Mouse (Mus musculus): ENCODE measurements around the gene Gm26992. TPM values are rescaled to one million over a fixed set of nuclear protein-coding genes. Genes with fewer than 3 reads are reported as not detected.

Gm26992 gene
- polyA plus RNA-seq, 1 experiment from 2014 or later, result not detected

GRCm38 (mm10) chrX:103468998-103469397 is 47.2 kb downstream of the Gm26992 start:
- Histone ChIP-seq H3K4me1 (ENCODE audit: control insufficient read depth, insufficient read depth, low read length) (no peaks in the 10 kb centered on the region), H3K36me3 (ENCODE audit: control insufficient read depth, insufficient read depth, low read length) (no peaks in the 10 kb centered on the region), H3K9ac (ENCODE audit: low read depth, low read length) (no peak overlapping the region), H3K4me3 (ENCODE audit: low read depth, low read length) (no peak overlapping the region), H3K27me3 (ENCODE audit: control insufficient read depth, insufficient read depth, low read length) (no peaks in the 10 kb centered on the region), H3K9me3 (replicated peaks; ENCODE audit: control insufficient read depth, low read length) (no peaks in the 10 kb centered on the region), H3K4me2 (no peak overlapping the region), H3K27ac (ENCODE audit: low read depth, low read length) (no peak overlapping the region)
- 60% methylated on average over 2 of the region's 2 CpGs for WGBS (ENCODE audit: insufficient replicate concordance)
- no peak for ATAC-seq (replicated peaks; ENCODE audit: insufficient number of reproducible peaks, low FRiP score, low TSS enrichment)

GRCm38 (mm10) chrX:103472346-103472745 is 50.5 kb downstream of the Gm26992 start:
- ATAC-seq (replicated peaks; ENCODE audit: insufficient number of reproducible peaks, low FRiP score, low TSS enrichment), result no peak
- no peaks in the 10 kb centered on the region for H3K9me3 ChIP-seq (replicated peaks; ENCODE audit: control insufficient read depth, low read length)
- no peak overlapping the region for H3K27ac ChIP-seq (ENCODE audit: low read depth, low read length)
- no peaks in the 10 kb centered on the region for H3K27me3 ChIP-seq (ENCODE audit: control insufficient read depth, insufficient read depth, low read length)
- no peak overlapping the region for H3K4me3 ChIP-seq (ENCODE audit: low read depth, low read length)
- WGBS (ENCODE audit: insufficient replicate concordance), result 81% methylated on average over 3 of the region's 3 CpGs
- H3K4me2 ChIP-seq, result no peak overlapping the region
- no peaks in the 10 kb centered on the region for H3K36me3 ChIP-seq (ENCODE audit: control insufficient read depth, insufficient read depth, low read length)
- H3K9ac ChIP-seq (ENCODE audit: low read depth, low read length), result no peak overlapping the region
- no peaks in the 10 kb centered on the region for H3K4me1 ChIP-seq (ENCODE audit: control insufficient read depth, insufficient read depth, low read length)

- Histone ChIP-seq H3K4me1 (ENCODE audit: control insufficient read depth, insufficient read depth, low read length) (no peaks in the 10 kb centered on the region), H3K27ac (ENCODE audit: low read depth, low read length) (no peak overlapping the region), H3K4me2 (no peak overlapping the region), H3K9ac (ENCODE audit: low read depth, low read length) (no peak overlapping the region), H3K36me3 (ENCODE audit: control insufficient read depth, insufficient read depth, low read length) (no peaks in the 10 kb centered on the region), H3K9me3 (replicated peaks; ENCODE audit: control insufficient read depth, low read length) (no peaks in the 10 kb centered on the region), H3K4me3 (ENCODE audit: low read depth, low read length) (no peak overlapping the region), H3K27me3 (ENCODE audit: control insufficient read depth, insufficient read depth, low read length) (no peaks in the 10 kb centered on the region)
- 16% methylated on average over 3 of the region's 3 CpGs for WGBS (ENCODE audit: insufficient replicate concordance)
- ATAC-seq (replicated peaks; ENCODE audit: insufficient number of reproducible peaks, low FRiP score, low TSS enrichment), result no peak
These were observed 55.7 kb downstream of the Gm26992 start for GRCm38 (mm10) chrX:103477507-103477906.

- no peak for ATAC-seq (replicated peaks; ENCODE audit: insufficient number of reproducible peaks, low FRiP score, low TSS enrichment)
- H3K4me2 ChIP-seq, result peak overlapping the region; percentile 37
- WGBS (ENCODE audit: insufficient replicate concordance), result 59% methylated on average over 32 of the region's 32 CpGs
These were observed 59.7 kb downstream of the Gm26992 start for GRCm38 (mm10) chrX:103481243-103482096.

DNA sequence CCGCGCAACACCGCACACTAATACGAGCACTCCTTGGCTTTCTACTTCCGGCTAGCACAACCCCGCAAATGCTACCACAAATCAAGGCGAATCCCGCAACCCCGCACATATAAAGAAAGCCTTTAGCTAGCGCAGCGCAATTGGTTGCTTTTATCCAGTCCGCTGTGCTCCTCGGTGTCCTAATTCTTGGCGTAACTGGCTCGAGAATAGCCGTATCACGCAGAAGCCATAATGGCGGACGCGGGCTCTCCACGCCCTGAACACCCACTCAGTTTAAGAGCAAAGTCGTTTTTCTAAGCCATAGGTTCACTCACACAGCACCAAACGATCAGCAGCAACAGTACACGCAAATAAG is 60.3 kb downstream of the Gm26992 start:
- whole genome bisulfite sequencing (ENCODE audit: insufficient replicate concordance), result 71% methylated on average over 24 of the region's 24 CpGs
- ATAC-seq (replicated peaks; ENCODE audit: insufficient number of reproducible peaks, low FRiP score, low TSS enrichment), result no peak
- H3K4me2 ChIP-seq, result peak overlapping the region; percentile 37; the same call in 1 of the 2 replicates

More at GRCm38 (mm10) chrX:103481243-103482096, 59.7 kb downstream of the Gm26992 start:
- Histone ChIP-seq H3K36me3 (ENCODE audit: control insufficient read depth, insufficient read depth, low read length) (no peaks in the 10 kb centered on the region), H3K27me3 (ENCODE audit: control insufficient read depth, insufficient read depth, low read length) (peaks cover 2% of the 10 kb centered on the region; the same call in 1 of the 2 replicates), H3K4me3 (ENCODE audit: low read depth, low read length) (peak overlapping the region; percentile 44), H3K27ac (ENCODE audit: low read depth, low read length) (peak overlapping the region; percentile 70), H3K9me3 (replicated peaks; ENCODE audit: control insufficient read depth, low read length) (no peaks in the 10 kb centered on the region), H3K9ac (ENCODE audit: low read depth, low read length) (peak overlapping the region; percentile 69), H3K4me1 (ENCODE audit: control insufficient read depth, insufficient read depth, low read length) (no peaks in the 10 kb centered on the region)

GRCm38 (mm10) chrX:103483047-103483446 is 61.2 kb downstream of the Gm26992 start:
- no peak for ATAC-seq (replicated peaks; ENCODE audit: insufficient number of reproducible peaks, low FRiP score, low TSS enrichment)
- peak overlapping the region; percentile 51 for H3K4me2 ChIP-seq

More for the DNA sequence above, 60.3 kb downstream of the Gm26992 start:
- no peaks in the 10 kb centered on the region for H3K9me3 ChIP-seq (replicated peaks; ENCODE audit: control insufficient read depth, low read length)
- H3K36me3 ChIP-seq (ENCODE audit: control insufficient read depth, insufficient read depth, low read length), result no peaks in the 10 kb centered on the region
- H3K4me3 ChIP-seq (ENCODE audit: low read depth, low read length), result peak overlapping the region; percentile 44
- peak overlapping the region; percentile 70 for H3K27ac ChIP-seq (ENCODE audit: low read depth, low read length)
- peak overlapping the region; percentile 69 for H3K9ac ChIP-seq (ENCODE audit: low read depth, low read length)
- H3K27me3 ChIP-seq (ENCODE audit: control insufficient read depth, insufficient read depth, low read length), result peaks cover 2% of the 10 kb centered on the region; the same call in 1 of the 2 replicates
- H3K4me1 ChIP-seq (ENCODE audit: control insufficient read depth, insufficient read depth, low read length), result no peaks in the 10 kb centered on the region

DNA sequence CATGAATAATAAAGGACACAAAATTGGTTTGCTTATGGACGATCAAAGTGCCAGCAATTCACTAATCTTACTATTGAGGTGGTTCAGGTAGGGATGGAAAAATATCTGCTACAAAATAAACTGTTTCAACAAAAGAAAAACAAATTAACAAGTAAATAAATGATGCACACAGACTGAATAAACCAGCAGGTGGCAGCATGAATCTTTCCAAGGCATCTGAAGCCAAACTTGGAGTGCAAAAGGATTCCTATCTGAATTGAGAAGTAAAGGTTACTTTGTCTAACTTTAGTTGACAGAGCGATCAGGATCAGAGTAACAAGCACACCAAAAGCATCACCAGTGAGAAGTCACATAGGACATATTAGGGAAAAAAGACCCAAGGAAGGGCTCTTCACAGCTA is 62.2 kb downstream of the Gm26992 start:
- Histone ChIP-seq H3K36me3 (ENCODE audit: control insufficient read depth, insufficient read depth, low read length) (no peaks in the 10 kb centered on the region), H3K9me3 (replicated peaks; ENCODE audit: control insufficient read depth, low read length) (no peaks in the 10 kb centered on the region), H3K27ac (ENCODE audit: low read depth, low read length) (no peak overlapping the region), H3K9ac (ENCODE audit: low read depth, low read length) (no peak overlapping the region), H3K4me3 (ENCODE audit: low read depth, low read length) (no peak overlapping the region), H3K4me2 (peak overlapping the region; percentile 51), H3K27me3 (ENCODE audit: control insufficient read depth, insufficient read depth, low read length) (peaks cover 2% of the 10 kb centered on the region; the same call in 1 of the 2 replicates), H3K4me1 (ENCODE audit: control insufficient read depth, insufficient read depth, low read length) (no peaks in the 10 kb centered on the region)
- WGBS (ENCODE audit: insufficient replicate concordance), result 35% methylated on average over 2 of the region's 2 CpGs
- no peak for ATAC-seq (replicated peaks; ENCODE audit: insufficient number of reproducible peaks, low FRiP score, low TSS enrichment)

More at GRCm38 (mm10) chrX:103483047-103483446, 61.2 kb downstream of the Gm26992 start:
- 65% methylated on average over 17 of the region's 17 CpGs for WGBS (ENCODE audit: insufficient replicate concordance)
- peaks cover 2% of the 10 kb centered on the region; the same call in 1 of the 2 replicates for H3K27me3 ChIP-seq (ENCODE audit: control insufficient read depth, insufficient read depth, low read length)
- H3K36me3 ChIP-seq (ENCODE audit: control insufficient read depth, insufficient read depth, low read length), result no peaks in the 10 kb centered on the region
- H3K9me3 ChIP-seq (replicated peaks; ENCODE audit: control insufficient read depth, low read length), result no peaks in the 10 kb centered on the region
- no peak overlapping the region for H3K27ac ChIP-seq (ENCODE audit: low read depth, low read length)
- H3K9ac ChIP-seq (ENCODE audit: low read depth, low read length), result no peak overlapping the region
- peak overlapping the region; percentile 44 for H3K4me3 ChIP-seq (ENCODE audit: low read depth, low read length)
- no peaks in the 10 kb centered on the region for H3K4me1 ChIP-seq (ENCODE audit: control insufficient read depth, insufficient read depth, low read length)

GRCm38 (mm10) chrX:103490853-103491252 is 69.0 kb downstream of the Gm26992 start:
- Histone ChIP-seq H3K4me1 (ENCODE audit: control insufficient read depth, insufficient read depth, low read length) (0 out of 2 replicates have a peak, but pooled peaks cover 5% of the 10 kb centered on the region), H3K27me3 (ENCODE audit: control insufficient read depth, insufficient read depth, low read length) (no peaks in the 10 kb centered on the region), H3K9me3 (replicated peaks; ENCODE audit: control insufficient read depth, low read length) (no peaks in the 10 kb centered on the region), H3K27ac (ENCODE audit: low read depth, low read length) (no peak overlapping the region), H3K4me3 (ENCODE audit: low read depth, low read length) (no peak overlapping the region), H3K36me3 (ENCODE audit: control insufficient read depth, insufficient read depth, low read length) (no peaks in the 10 kb centered on the region), H3K9ac (ENCODE audit: low read depth, low read length) (no peak overlapping the region), H3K4me2 (no peak overlapping the region)
- WGBS (ENCODE audit: insufficient replicate concordance), result 52% methylated on average over 2 of the region's 2 CpGs
- ATAC-seq (replicated peaks; ENCODE audit: insufficient number of reproducible peaks, low FRiP score, low TSS enrichment), result no peak
